Mouse (Mus musculus) cerebellum, adult 11 months (tissue): ENCODE data around the gene Ercc8.
A peak's percentile ranks its signal among the peaks of the same experiment; 100 is the strongest.

Source experiments
- DNase-seq: peaks from one replicate; pipeline ENCODE4 v3.0.0; 2022

Ercc8 gene

DNA sequence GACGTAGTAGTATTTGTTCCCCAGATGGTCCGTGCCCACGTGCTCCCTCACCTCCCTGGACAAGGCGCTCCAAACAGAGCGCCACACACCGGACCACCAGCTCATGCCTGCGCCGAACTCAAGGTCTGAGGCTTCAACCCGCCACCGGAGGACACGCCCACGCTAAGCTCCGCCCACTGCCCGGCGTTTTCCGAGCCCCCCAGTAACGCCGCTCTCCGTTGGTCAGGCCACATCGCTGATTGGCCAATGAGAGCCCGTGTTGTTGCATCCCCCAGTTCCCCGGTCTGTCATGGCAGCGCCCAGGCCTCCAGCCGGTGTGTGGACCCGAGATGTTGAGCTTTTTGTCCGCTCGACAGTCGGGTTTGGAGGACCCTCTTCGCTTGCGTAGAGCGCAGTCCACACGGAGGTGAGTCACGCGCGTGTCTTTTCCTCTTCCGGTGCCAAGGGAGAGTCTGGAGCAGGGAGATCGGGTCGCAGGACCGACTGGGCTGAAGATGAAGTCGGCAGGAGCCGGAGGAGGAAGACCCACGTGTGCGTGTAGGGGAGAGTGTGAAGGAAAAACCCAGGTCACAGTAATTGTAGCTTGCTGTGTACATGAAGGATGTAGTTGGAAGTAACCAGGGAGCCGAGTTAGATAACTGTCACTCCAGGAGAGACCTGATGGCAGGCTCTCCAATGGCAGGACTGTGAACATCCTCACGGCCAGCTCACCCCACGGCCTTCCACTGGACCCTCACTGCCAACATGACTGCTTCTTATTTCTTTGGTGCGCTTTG is at the start of gene Ercc8, which contains the start of gene Ndufaf2:
TSS of gene Ercc8 (plus strand) at position 267 of the 776 bp plus-strand sequence.
TSS of gene Ndufaf2 (minus strand) at position 159 of the 776 bp plus-strand sequence.
- peak; percentile 95 for DNase-seq

DNA sequence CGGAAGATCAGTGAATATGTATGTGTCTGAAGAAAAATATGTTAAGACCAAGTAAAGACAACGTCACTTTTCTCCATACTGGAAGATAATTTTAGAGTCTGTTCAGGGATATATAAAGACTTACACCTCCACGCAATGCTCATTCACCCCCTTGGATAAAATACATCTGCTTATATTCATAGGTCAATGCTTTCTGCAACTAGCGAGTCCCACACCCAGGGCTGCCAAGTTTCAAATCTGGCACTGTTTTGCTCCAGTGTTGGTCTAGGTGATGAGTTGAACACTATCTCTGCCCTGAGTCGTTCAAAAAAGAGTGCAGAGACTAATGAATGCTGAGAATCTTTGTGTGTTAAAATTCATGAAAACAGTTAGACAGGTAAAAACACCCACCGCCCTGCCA is 47.6 kb upstream of the Ercc8 start:
- DNase-seq: no peak

DNA sequence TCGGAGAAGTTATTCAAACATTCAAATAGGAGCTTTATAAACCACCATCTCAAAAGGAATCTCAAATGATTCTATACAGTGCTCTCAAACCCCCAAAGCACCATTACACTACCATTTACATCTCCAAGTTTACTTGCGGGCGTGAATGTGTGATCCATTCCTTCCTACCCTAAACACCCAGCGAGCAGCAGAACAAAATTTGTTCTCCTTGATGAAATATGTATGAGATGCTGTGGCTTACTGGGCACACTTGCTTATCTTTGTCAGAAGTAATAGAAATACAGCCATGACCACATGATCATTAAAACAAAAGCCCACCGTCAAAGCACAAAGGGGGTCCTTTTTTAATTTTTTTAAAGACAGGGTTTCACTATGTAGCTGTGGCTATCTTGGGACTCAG is 45.0 kb upstream of the Ercc8 start:
- DNase-seq: no peak

DNA sequence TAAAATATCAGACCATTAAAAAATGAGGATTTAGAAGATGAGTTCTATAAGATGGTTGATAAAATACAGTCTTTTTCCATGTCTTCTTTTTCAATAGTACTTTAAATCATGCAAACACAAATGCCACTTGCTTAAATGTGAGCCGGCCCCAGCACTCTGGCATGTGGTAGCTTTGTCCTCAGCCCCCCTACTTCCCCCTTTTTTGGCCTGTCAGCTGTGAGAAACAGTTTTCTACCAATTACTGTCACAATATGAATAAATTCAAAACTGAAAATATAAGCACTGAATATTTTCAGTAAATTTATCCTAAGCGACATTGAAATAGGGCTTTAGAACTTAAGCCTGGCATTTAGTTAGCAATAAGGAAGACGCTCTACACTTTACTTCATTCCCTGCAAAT is 44.3 kb upstream of the Ercc8 start:
- DNase-seq: no peak

DNA sequence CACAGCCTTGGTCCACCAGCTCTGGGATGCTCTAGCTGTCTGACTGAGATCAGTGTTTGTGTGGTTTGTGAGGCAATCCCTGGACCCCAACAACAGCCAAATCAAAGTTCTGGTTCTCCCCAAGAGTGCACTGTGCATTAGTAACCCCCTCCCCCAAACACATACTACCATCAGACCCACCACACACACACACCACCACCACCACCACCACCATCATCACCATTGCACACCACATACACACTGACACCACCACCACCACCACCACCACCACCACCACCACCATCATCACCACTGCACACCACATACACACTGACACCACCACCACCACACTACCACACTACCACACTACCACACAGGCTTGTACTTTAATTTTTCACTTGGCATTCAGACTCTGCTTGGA is 40.9 kb upstream of the Ercc8 start:
- no peak for DNase-seq

DNA sequence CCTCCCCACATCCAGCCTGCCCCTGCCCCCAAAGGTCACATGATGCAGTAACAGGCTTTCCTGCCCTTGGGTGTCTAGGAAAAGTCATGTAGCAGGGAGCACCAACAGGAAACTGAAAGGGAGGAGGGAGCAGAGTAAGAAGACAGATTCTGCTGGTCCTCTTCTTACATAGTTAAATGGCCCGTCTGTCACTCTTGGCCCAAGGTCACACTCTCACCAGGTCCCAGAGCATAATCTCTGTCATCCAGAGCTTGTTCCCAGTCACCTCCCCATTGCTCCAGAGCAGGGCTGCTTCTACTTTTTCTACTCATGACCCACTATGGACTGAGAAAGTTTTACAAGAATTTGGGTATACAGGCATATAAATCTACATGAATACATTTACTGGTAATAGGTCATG is 40.3 kb upstream of the Ercc8 start:
- DNase-seq: no peak

DNA sequence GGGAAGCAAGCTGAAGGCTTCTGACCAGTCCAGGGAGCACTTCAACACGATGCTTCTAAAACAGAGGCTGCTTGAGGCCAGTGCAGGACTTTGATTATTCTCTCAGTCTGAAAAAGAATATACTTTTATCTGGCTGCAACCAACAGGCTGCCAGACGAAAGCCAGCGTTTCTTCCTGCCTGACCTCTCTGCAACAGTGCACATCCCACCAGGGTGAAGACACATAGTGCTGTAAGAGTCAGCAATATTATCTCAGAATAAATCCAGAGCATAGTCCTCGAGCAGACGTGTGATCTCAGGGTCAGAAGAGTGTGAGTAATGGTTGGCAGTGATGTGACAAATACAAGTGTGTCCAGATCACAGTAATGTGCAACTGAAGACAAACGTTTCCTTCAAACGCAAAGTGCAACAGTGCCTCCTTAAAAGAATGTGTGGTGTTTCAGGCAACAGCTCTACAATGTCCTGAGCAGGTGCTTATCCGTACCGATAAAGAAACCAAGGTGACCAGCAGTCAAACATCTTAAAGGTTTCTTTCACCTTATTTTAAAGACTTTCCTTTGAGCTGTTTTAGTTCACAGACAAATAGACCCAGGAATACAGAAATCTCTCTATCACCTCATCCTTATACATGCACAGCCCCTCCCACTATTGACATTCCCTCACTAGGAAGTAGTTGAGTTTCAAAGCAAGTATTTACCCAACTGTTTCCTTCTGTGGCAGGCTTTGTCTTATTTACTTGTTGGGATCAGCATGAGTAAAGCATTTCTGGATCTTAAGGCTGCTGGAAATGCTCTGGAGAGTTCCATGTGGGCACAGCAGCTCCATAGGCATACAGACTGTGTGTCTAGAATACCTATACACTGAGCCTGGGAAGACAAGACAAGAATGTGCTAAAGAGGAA is 38.9 kb upstream of the Ercc8 start:
- no peak for DNase-seq

DNA sequence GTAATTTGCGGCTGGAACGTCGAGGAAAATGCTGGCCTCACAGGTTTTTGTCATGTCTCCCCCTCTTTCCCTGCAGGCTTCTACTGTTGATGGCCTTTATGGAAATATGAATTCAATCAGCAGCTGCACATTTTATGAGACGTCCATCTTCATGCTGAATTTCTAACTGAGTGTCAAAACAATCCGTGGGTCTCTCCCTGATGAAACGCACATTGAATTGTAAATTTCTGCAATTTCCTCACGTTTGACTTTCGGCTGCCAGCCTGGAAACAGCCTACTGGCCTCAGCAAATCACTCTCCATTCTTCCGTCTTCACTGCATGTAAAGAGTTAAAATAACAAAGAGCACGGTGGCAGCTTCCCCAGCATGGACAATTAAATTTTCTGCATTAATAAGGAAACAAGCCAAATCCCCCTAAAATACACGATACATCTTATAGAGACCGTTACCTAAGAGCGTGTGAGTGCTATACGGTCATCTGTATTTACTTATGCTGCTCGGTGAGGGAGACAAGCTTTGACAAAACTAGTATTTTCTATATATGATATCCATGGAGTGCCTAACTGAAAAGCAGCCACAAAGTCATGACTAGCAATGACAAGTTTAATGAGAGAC is 35.3 kb upstream of the Ercc8 start:
- DNase-seq: no peak

DNA sequence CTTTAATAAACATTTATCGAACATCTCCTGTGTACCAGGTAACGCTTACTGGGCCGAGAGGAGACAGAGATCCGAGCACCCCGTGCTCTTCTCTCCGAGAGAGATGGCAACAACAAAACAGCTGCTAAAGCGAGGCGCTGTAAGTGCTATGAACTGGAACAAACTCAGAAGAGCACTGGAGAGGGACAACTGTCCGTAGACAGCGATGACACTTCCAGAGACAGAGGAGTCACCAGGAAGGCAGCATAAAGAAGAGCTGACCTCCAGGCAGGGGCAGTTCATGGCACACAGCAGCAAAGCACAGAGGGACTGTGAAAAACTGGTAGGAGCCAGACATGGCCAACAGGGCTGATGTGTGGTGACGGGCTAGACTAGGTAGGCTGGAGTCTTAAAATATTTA is 34.4 kb upstream of the Ercc8 start:
- no peak for DNase-seq

DNA sequence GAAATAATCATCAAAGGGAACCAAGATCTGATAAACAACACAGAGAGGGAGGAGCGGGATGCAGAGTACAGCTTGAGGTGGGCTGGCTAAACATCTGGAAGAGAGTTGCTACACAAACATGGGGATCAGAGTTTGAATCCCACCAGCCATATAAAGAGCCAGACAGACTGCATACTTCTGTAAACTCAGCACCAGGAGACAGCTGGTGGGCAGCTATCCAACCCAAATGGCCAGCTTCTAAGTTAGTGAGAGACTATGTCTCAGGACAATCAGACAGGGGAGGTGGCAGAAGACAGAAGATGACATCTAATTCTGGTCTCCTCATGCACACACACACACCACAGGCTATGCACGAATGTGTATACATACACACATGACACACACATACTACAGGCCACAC is 32.3 kb upstream of the Ercc8 start:
- DNase-seq: no peak

DNA sequence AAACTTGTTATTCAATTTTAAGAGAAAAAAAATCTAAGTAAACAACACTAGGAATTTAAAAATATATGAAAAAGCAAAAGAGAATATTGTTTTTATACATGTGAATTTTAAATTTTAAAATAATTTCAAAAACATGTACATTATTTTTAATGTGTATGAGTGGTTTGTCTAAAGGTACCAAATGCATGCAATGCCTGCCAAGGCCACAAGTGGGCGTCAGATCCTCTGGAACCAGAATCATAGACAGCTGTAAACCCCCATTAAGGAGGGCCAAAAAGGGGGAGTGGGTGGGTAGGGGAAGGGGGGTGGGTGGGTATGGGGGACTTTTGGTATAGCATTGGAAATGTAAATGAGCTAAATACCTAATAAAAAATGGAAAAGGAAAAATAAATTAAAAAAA is 31.4 kb upstream of the Ercc8 start:
- peak; percentile 12 for DNase-seq

DNA sequence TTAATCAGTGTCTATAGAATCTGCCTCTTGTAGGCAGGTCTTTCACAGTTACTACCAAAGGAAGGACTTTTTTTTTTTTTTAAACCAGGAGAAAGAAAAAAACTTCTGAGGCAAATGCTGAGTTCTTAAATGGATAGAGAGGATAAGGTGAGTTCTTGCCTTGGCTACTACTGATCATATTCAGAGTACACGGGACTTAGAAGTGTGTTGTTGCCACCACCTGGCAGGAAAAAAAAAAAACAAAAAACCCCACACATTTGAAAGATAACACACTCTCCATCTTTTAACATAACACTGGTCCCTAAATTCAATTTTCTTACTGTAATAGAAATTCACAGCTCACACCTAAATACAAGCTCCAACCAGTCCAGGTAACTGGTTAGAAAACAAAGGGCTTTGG is 30.6 kb upstream of the Ercc8 start:
- DNase-seq: no peak

DNA sequence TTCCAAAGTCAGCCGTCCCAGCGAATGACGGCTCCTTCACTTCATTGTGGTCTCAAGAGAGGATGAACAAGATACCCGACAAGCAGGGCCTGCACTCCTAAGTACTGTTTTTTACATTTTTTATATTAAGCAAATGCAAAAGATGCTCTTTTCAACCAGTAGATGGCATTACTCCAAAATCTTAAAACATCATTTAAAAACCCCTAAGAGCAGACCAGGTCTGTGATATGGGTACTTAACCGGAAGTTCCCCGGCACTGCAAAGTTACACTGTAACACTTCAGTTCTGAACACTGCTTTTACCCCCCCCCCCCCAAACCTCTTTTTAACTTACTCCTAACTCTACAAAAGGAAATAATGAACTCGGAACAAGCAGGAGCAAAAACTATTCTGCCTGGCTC is 29.5 kb upstream of the Ercc8 start:
- DNase-seq: no peak

DNA sequence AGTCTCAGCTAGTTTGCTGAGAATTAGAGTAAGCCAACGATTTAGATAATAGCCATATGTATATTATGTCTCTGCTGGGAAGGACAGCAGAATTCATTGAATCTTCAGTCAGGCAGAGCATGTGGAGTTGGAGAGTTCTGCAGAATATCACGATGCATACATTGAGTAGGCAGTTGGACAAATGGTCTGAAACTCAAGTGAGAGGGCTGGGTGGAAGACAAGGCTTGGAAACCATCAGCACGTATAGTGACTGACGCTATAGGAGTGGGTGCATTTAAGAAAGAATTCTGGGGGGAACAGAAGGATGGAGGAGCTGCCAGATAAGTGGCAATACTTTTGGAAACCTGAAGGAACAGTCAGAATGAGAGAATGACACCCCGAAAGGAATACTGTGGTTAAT is 27.8 kb upstream of the Ercc8 start:
- no peak for DNase-seq

DNA sequence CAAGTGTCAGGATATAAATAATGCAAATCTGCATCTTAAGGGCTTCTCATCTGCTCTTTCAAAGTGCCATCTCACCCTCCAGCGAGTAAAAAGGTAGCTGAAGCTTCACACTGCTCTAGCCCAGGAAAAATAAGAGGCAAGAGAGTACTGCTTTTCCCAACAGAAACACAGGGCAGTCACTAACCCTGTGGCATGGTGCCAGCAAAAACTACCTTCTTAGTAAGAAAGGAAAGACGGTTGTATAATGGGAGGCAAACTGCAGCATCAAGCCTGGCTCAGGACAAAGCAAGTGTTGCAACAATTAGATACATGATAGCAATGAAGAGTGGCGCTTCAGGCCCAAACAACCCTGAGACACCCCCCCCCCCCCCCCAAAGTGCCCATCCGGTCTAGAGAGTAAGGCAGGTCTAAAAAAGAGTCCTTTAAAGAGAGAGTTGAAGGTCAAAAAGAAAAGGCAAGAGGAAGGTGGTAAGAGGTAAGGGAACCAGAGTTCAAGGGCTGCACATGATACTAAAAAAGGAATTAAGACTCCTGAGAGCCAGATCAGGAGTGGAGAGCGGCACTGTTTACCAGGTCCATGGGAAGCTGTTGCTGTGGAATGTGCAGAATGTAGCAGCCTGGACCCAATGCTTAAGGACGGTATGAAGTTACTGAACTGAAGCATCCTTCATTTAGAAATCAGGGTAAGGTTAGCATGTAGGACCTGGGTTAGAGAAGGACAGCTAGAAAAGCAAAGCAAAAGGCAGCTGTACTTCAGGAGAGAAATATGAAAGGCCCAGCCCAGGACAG is 26.3 kb upstream of the Ercc8 start:
- no peak for DNase-seq

DNA sequence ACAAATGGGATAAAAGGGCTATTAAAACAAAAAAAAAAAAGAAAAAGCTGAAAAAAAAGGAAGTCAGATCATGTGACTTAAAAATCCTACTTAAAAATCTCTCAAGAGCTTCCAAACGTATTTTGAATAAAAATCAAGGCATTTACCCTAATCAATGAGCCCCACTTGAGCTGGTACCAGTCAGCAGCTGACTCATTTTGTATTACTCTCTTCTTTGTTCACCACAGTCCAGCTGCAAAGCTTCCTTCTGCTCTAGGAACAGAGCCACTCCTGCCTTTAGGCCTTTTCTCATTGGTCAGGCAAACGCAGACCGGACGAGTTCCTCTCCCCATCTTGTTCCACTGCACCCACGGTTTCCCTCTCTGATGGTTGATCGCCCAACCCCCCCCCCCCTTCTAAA is 22.9 kb upstream of the Ercc8 start:
- DNase-seq: no peak

DNA sequence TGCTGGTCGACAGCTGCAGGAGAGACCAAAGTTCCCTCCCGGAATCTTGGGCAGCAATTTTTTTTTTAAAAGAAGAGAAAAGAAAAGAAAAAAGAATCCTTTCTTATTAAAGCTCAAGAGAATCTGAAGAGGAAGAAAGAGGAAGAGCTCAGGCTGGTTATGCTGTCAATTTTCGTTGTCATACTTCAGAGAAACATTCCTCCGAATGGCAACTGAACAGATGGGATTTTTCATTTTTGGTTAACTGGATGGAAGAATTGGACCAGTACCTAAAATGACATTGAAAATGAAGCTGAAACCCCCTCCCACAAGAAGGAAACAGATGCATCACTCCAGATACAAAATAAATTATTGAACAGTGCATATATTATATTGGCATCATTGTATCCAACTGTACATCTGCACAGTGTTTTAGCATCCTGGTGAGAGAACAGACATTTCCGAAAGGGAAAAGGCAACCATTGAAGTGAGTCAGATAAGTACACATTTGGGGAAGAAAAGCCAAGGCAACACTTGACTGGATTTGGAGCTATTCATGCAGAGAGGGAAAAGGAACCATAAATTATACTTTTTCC is 20.0 kb upstream of the Ercc8 start:
- no peak for DNase-seq

DNA sequence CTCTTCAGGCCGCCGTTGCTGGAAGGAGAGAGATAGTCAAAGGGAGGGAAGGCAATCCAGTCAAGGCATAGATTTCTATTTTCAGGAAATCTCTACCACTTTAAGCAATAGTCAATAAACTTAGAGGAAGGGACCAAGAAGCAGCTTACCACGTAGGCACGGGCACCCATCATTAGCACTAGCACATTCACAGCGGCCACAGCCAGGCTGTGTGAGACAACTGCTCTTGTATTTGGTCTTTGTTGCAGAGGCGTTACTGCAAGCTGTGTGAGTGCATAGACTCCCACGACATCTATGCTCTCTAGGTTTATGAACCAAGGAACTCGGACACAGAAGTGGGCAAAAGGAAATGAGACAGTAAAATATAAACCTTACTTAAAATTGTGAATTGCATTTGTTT is 14.4 kb upstream of the Ercc8 start:
- no peak for DNase-seq

DNA sequence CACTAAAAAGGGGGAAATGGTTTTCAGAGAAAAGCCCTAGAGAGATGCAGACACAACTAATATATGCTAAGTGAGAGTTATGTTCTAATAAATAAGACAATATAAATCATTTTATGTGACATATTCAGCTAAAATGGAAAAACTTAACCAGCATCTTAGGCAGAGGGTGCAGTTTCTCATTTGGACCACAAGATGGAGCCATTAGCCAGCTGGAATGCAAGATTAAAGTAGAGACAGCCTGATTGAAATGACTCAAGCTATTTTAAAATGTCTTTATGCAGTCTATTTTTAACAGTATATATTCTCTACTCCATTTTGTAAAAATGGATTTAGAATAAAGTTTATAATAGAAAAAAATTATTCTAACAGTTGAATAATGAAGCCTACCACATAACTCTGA is 6.7 kb upstream of the Ercc8 start:
- no peak for DNase-seq

DNA sequence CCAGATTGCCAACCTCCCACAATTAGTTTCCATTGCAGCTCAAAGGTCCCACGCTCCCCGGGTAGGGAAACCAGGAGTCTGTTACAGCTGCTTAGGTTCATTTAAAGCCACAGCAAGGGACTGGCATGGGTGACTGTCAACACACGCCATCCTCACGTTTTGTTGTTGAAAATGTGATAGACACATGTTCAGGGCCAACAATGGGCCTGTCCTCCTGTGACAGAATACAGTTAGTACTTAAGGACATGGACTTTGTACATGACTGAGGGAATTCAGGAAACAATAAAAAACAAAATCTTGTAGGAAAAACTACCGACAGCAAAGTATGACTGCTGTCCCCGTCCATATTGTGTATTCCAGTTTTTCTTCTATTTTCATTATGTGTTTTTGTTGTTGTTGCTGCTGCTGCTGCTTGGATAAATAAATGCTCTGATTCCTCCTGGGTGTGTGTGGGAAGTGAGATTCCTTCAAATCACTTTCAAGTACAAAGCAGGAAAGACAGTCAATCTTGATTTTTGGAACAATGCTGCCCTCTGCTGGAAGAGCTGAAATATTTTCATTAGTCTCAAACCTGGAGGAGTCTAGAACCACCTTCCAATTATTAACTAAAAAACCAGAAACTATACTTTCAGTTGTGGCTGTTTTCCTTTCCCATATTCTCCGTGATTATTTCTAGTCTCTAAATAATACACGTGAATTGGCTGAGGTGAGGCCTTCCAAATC is 5.7 kb upstream of the Ercc8 start:
- peak; percentile 31 for DNase-seq

DNA sequence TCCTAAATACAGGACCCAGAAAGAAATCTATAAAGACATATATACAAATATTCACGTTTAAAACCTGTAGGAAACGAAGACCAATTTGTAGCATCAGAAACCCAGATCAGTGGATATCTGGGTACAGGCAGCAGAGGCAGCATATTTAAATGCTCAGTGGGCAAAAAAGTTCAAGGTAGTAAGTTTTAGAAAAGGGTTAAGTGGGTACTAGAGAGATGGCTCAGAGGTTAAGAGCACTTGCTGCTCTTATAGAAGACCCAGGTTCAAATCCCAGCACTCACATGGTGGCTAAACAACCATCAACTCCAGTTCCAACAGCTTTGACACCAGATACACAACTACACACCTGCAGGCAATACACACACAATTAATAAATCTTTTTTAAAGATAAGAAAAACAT is 1.4 kb upstream of the Ercc8 start:
- no peak for DNase-seq
